Mouse (Mus musculus): ENCODE results near the gene Lmo1. TPM values are rescaled to one million over a fixed set of nuclear protein-coding genes. Genes with fewer than 3 reads are reported as not detected.

Gene Lmo1
- polyA plus RNA-seq (2014; fragmentation: Nextera tagmentation; extraction: Ambion mirVana), result 26.2 and 33.9 TPM in 2 replicates

DNA sequence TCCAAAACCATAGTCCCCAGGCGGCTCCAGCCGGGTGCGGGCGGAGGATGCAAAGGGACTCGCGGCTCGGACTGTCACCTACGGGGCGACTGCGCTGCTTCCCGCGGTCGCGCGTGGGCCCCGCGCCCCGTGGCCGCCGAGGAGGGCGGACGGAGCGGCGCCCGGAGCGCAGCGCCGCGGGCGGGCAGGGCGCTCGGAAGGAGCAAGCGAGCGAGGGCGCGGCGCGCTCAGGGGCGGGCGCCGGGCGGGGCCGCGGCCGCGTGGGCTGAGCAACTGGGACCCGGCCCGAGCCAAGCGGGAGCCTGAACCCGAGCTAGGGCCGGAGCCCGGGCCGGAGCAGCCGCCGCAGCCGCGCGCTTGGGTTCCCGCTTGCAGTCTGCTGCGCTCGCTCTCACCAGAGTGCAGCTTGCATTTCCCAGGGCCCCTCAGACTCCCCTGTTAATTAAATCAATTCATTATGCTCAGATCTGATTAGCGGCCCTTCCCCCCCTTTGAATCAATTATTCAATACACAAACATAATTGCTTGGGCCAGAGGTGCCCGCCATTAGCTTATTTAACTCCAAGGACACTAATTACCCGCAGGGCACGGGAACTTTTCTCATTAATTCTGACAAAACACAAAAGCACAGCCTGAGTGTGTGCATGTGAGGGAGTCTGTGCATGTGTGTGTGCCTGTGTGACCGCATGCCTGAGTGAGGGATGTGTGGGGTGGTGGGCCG lies at the start of gene Lmo1:
Gene Lmo1 (minus strand): TSS at position 259 of the 721 bp plus-strand sequence.
- Histone ChIP-seq H3K36me3 (ENCODE audit: control insufficient read depth, insufficient read depth, low read length) (no peaks in the 10 kb centered on the region), H3K27me3 (ENCODE audit: control insufficient read depth, insufficient read depth, low read length) (peaks cover 15% of the 10 kb centered on the region), H3K27ac (ENCODE audit: low read depth, low read length) (no peak within 1 kb of the TSS; the same call in 1 of the 2 replicates), H3K4me3 (ENCODE audit: low read depth, low read length) (peak within 1 kb of the TSS; percentile 58), H3K4me2 (ENCODE audit: low read depth, low read length) (peak within 1 kb of the TSS; percentile 99), H3K9me3 (ENCODE audit: control insufficient read depth, low read length) (no peaks in the 10 kb centered on the region), H3K9ac (replicated peaks; ENCODE audit: low read depth, low read length) (peak within 1 kb of the TSS; percentile 70), H3K4me1 (ENCODE audit: control insufficient read depth, insufficient read depth, low read length) (peaks cover 10% of the 10 kb centered on the region)
- under 1% methylated on average over 49 of the region's 67 CpGs for WGBS
- ATAC-seq (ENCODE audit: low read depth), result peak; percentile 56

- no peak overlapping the region for H3K4me2 ChIP-seq (ENCODE audit: low read depth, low read length)
- WGBS, result 66% methylated on average over 15 of the region's 15 CpGs
- no peaks in the 10 kb centered on the region for H3K36me3 ChIP-seq (ENCODE audit: control insufficient read depth, insufficient read depth, low read length)
- no peaks in the 10 kb centered on the region for H3K27me3 ChIP-seq (ENCODE audit: control insufficient read depth, insufficient read depth, low read length)
- peak; percentile 35 for ATAC-seq (ENCODE audit: low read depth)
- H3K9me3 ChIP-seq (ENCODE audit: control insufficient read depth, low read length), result no peaks in the 10 kb centered on the region
- no peak overlapping the region for H3K9ac ChIP-seq (replicated peaks; ENCODE audit: low read depth, low read length)
- no peak overlapping the region for H3K4me3 ChIP-seq (ENCODE audit: low read depth, low read length)
- H3K27ac ChIP-seq (ENCODE audit: low read depth, low read length), result 0 out of 2 replicates have a peak overlapping the region, but pooled peaks have one; percentile 30
- H3K4me1 ChIP-seq (ENCODE audit: control insufficient read depth, insufficient read depth, low read length), result peaks cover 16% of the 10 kb centered on the region; the same call in 1 of the 2 replicates
These were observed 46.7 kb upstream of the Lmo1 start for GRCm38 (mm10) chr7:109221716-109222110.

DNA sequence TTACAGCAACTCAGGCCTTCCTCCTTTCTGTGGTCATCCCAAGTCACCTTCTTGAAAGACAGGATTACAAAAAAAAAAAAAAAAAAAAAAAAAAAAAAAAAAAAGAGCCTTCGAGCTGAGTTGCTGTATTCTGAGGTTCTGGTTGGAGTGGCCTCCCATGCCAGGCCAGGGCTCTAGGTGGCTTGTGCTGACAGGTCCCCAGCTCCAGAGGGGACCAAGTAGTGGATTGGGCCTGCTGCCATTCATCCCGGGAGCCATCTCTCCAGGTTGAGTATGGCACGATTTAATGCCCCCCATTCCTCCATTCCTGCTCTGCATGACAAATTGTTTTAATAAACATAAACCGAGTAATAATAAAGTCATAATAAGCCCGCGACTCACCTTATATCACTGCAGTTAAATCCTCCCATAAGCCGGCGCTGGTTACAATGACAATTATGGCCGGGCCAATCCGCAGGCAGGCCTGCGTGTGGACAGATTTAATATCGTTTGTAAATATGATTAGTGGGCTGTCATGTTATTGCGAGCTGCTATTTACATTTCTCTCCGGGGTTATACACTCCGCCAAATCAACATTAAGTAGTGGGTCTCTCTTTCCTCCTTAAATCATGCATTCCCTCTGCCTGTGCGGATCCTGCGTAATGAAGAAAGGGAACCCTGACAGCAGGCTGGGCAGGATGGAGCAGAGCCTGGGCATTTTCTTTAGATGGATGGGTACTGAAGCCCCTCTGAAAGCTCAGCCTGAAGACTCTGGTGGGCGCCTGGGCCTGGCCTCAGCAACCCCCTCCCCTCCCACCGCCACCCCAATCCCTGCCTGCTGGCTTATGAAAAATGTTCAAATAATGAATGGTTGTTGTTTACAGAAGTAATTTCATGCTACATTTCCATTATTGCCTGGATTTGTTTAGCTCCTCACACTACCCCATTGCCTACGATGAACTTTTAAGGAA lies 46.0 kb upstream of the Lmo1 start:
- ATAC-seq (ENCODE audit: low read depth), result peak; percentile 83
- WGBS, result 54% methylated on average over 20 of the region's 20 CpGs
- no peaks in the 10 kb centered on the region for H3K27me3 ChIP-seq (ENCODE audit: control insufficient read depth, insufficient read depth, low read length)
- no peak overlapping the region for H3K4me2 ChIP-seq (ENCODE audit: low read depth, low read length)
- H3K36me3 ChIP-seq (ENCODE audit: control insufficient read depth, insufficient read depth, low read length), result no peaks in the 10 kb centered on the region
- H3K4me3 ChIP-seq (ENCODE audit: low read depth, low read length), result no peak overlapping the region
- no peak overlapping the region for H3K9ac ChIP-seq (replicated peaks; ENCODE audit: low read depth, low read length)
- no peak overlapping the region for H3K27ac ChIP-seq (ENCODE audit: low read depth, low read length)
- no peaks in the 10 kb centered on the region for H3K9me3 ChIP-seq (ENCODE audit: control insufficient read depth, low read length)
- H3K4me1 ChIP-seq (ENCODE audit: control insufficient read depth, insufficient read depth, low read length), result peaks cover 16% of the 10 kb centered on the region; the same call in 1 of the 2 replicates

DNA sequence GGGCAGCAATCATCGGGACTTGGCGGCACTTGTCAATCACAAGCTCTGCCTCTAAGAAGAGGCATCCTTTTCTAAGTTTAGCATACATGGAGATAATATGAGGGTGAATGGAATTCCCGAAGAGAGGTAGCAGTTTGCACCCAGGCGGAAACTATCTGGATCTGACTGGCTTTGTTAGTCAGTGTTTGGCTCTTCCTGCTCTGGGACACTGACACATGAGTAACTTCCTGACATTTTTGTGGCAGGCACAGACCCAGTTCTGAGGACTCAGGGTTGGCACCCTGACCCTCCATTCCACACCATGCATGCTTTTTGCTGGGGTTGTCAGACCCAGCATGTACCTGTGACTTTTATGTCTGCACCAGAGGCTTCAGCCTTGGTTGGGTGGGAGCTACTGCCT lies 45.0 kb upstream of the Lmo1 start:
- Histone ChIP-seq H3K27ac (ENCODE audit: low read depth, low read length) (no peak overlapping the region), H3K36me3 (ENCODE audit: control insufficient read depth, insufficient read depth, low read length) (no peaks in the 10 kb centered on the region), H3K27me3 (ENCODE audit: control insufficient read depth, insufficient read depth, low read length) (no peaks in the 10 kb centered on the region), H3K9ac (replicated peaks; ENCODE audit: low read depth, low read length) (no peak overlapping the region), H3K9me3 (ENCODE audit: control insufficient read depth, low read length) (no peaks in the 10 kb centered on the region), H3K4me1 (ENCODE audit: control insufficient read depth, insufficient read depth, low read length) (peaks cover 16% of the 10 kb centered on the region; the same call in 1 of the 2 replicates), H3K4me3 (ENCODE audit: low read depth, low read length) (no peak overlapping the region), H3K4me2 (ENCODE audit: low read depth, low read length) (no peak overlapping the region)
- WGBS, result 79% methylated on average over 4 of the region's 4 CpGs
- ATAC-seq (ENCODE audit: low read depth), result no peak

- no peak overlapping the region for H3K4me2 ChIP-seq (ENCODE audit: low read depth, low read length)
- WGBS, result 11% methylated on average over 5 of the region's 5 CpGs
- peaks cover 16% of the 10 kb centered on the region; the same call in 1 of the 2 replicates for H3K4me1 ChIP-seq (ENCODE audit: control insufficient read depth, insufficient read depth, low read length)
- no peaks in the 10 kb centered on the region for H3K9me3 ChIP-seq (ENCODE audit: control insufficient read depth, low read length)
- no peaks in the 10 kb centered on the region for H3K27me3 ChIP-seq (ENCODE audit: control insufficient read depth, insufficient read depth, low read length)
- H3K36me3 ChIP-seq (ENCODE audit: control insufficient read depth, insufficient read depth, low read length), result no peaks in the 10 kb centered on the region
- no peak overlapping the region for H3K4me3 ChIP-seq (ENCODE audit: low read depth, low read length)
- no peak overlapping the region for H3K9ac ChIP-seq (replicated peaks; ENCODE audit: low read depth, low read length)
- H3K27ac ChIP-seq (ENCODE audit: low read depth, low read length), result no peak overlapping the region
- no peak for ATAC-seq (ENCODE audit: low read depth)
These were observed 43.9 kb upstream of the Lmo1 start for GRCm38 (mm10) chr7:109218977-109219271.

DNA sequence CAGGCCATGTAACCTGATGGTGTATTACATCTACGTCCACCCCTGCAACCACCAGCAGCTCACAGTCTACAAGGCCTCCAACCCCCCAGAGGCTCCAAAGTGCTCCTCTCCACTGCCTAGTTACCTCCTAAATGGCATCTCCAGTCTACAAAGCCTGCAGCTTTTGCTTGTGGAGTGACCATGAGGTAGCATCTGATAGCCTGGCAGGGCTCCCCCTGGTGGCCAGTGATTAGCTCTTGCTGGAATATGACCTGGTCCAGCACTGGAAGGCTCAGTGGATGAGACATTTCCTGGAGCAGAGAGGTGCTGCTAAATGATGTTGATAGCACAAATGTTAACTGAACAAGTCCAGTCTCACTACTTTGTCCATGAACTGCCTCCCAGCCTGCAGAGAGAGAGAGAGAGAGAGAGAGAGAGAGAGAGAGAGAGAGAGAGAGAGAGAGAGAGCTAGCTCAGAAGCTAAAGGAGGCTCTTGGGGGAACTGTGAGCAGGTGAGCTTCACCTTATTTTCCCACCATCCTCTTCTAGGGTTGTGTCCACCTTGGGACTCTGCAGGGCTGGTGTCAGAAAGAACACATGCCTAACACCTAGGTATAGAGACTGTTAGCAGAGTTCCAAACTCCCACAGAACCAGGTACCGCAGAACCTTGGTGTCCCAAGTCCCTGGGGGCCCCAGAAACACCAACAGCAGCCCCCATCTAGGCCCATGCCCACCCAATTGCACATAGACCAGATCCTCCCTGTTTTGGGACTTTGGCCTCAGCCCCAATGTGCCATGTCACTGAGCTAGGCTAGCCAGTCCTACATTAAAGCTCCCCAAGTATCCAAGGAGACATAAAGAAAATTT lies 43.3 kb upstream of the Lmo1 start:
- Histone ChIP-seq H3K27me3 (ENCODE audit: control insufficient read depth, insufficient read depth, low read length) (no peaks in the 10 kb centered on the region), H3K36me3 (ENCODE audit: control insufficient read depth, insufficient read depth, low read length) (no peaks in the 10 kb centered on the region), H3K4me2 (ENCODE audit: low read depth, low read length) (no peak overlapping the region), H3K9me3 (ENCODE audit: control insufficient read depth, low read length) (no peaks in the 10 kb centered on the region), H3K4me1 (ENCODE audit: control insufficient read depth, insufficient read depth, low read length) (peaks cover 16% of the 10 kb centered on the region; the same call in 1 of the 2 replicates), H3K4me3 (ENCODE audit: low read depth, low read length) (no peak overlapping the region), H3K27ac (ENCODE audit: low read depth, low read length) (no peak overlapping the region), H3K9ac (replicated peaks; ENCODE audit: low read depth, low read length) (no peak overlapping the region)
- ATAC-seq (ENCODE audit: low read depth), result no peak
- WGBS, result 92% methylated on average over 2 of the region's 2 CpGs

DNA sequence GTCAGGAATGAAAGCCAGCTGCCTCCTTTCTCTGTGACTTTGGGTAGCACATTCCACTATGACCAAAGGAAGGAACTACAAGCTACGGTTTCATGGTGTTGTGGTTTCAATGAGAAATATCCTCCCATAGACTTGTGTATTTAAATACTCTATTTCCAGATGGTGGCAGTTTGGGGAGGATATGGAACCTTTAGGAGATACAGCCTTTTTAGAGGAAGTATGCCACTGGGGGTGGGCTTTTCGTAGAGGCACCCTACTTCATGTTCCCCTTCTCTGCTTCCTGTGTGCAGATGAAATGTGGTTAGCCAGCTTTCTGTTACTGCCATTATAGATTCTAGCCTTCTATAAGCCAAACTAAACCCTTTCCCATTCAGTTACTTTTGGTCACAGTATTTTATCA lies 34.8 kb upstream of the Lmo1 start:
- Histone ChIP-seq H3K9ac (replicated peaks; ENCODE audit: low read depth, low read length) (no peak overlapping the region), H3K4me3 (ENCODE audit: low read depth, low read length) (no peak overlapping the region), H3K36me3 (ENCODE audit: control insufficient read depth, insufficient read depth, low read length) (no peaks in the 10 kb centered on the region), H3K4me1 (ENCODE audit: control insufficient read depth, insufficient read depth, low read length) (no peaks in the 10 kb centered on the region), H3K27me3 (ENCODE audit: control insufficient read depth, insufficient read depth, low read length) (no peaks in the 10 kb centered on the region), H3K9me3 (ENCODE audit: control insufficient read depth, low read length) (no peaks in the 10 kb centered on the region), H3K4me2 (ENCODE audit: low read depth, low read length) (no peak overlapping the region), H3K27ac (ENCODE audit: low read depth, low read length) (no peak overlapping the region)
- ATAC-seq (ENCODE audit: low read depth), result no peak
- WGBS, result 91% methylated on average over 2 of the region's 2 CpGs

GRCm38 (mm10) chr7:109207811-109208210 lies 32.8 kb upstream of the Lmo1 start:
- no peak for ATAC-seq (ENCODE audit: low read depth)
- no peak overlapping the region for H3K4me3 ChIP-seq (ENCODE audit: low read depth, low read length)
- 82% methylated on average over 4 of the region's 4 CpGs for WGBS

More at GRCm38 (mm10) chr7:109207811-109208210, 32.8 kb upstream of the Lmo1 start:
- H3K36me3 ChIP-seq (ENCODE audit: control insufficient read depth, insufficient read depth, low read length), result no peaks in the 10 kb centered on the region
- no peaks in the 10 kb centered on the region for H3K9me3 ChIP-seq (ENCODE audit: control insufficient read depth, low read length)
- H3K9ac ChIP-seq (replicated peaks; ENCODE audit: low read depth, low read length), result no peak overlapping the region
- no peak overlapping the region for H3K4me2 ChIP-seq (ENCODE audit: low read depth, low read length)
- no peak overlapping the region for H3K27ac ChIP-seq (ENCODE audit: low read depth, low read length)
- no peaks in the 10 kb centered on the region for H3K27me3 ChIP-seq (ENCODE audit: control insufficient read depth, insufficient read depth, low read length)
- no peaks in the 10 kb centered on the region for H3K4me1 ChIP-seq (ENCODE audit: control insufficient read depth, insufficient read depth, low read length)

All from neural tube, embryonic 14.5 days (tissue).